Mouse (Mus musculus) splenic B cell, adult 2 months (primary cell): ENCODE results near the gene Eid3.

Source experiments
- DNase-seq: peaks from one replicate; pipeline ENCODE4 v3.0.0-alpha.2; 2011; ENCODE audit warnings: low read depth, low spot score
- H3K27me3 ChIP-seq: 2 replicates; pipeline ENCODE4 v1.6.1; 2012; ENCODE audit warnings: mild to moderate bottlenecking, low read length, moderate library complexity, mixed read lengths; ENCODE audit not compliant: control insufficient read depth, poor library complexity, insufficient read depth, severe bottlenecking
- H3K36me3 ChIP-seq: 2 replicates; pipeline ENCODE4 v1.6.1; 2012; ENCODE audit warnings: mild to moderate bottlenecking, low read length, moderate library complexity, mixed read lengths; ENCODE audit not compliant: control insufficient read depth, poor library complexity, insufficient read depth, severe bottlenecking

Gene Eid3

GRCm38 (mm10) chr10:82850354-82850752, 16.1 kb upstream of the Eid3 start:
- DNase-seq, result no peak
- H3K36me3 ChIP-seq, result no peaks in the 10 kb centered on the region
- no peaks in the 10 kb centered on the region; the same call in 1 of the 2 replicates for H3K27me3 ChIP-seq

- Histone ChIP-seq H3K27me3 (no peaks in the 10 kb centered on the region; the same call in 1 of the 2 replicates), H3K36me3 (no peaks in the 10 kb centered on the region)
- DNase-seq, result no peak
Observed at GRCm38 (mm10) chr10:82851751-82852150, 14.7 kb upstream of the Eid3 start.

GRCm38 (mm10) chr10:82858032-82858680, 8.3 kb upstream of the Eid3 start:
- no peaks in the 10 kb centered on the region for H3K27me3 ChIP-seq
- H3K36me3 ChIP-seq, result no peaks in the 10 kb centered on the region
- peak; percentile 6 for DNase-seq

- H3K27me3 ChIP-seq, result no peaks in the 10 kb centered on the region
- DNase-seq, result peak; percentile 75
- H3K36me3 ChIP-seq, result no peaks in the 10 kb centered on the region
Observed at GRCm38 (mm10) chr10:82858691-82859532, 7.5 kb upstream of the Eid3 start.

GRCm38 (mm10) chr10:82859533-82859915, 6.9 kb upstream of the Eid3 start:
- no peaks in the 10 kb centered on the region for H3K36me3 ChIP-seq
- DNase-seq, result peak; percentile 34
- no peaks in the 10 kb centered on the region for H3K27me3 ChIP-seq

- peak; percentile 65 for DNase-seq
- no peaks in the 10 kb centered on the region for H3K27me3 ChIP-seq
- H3K36me3 ChIP-seq, result no peaks in the 10 kb centered on the region
Observed at GRCm38 (mm10) chr10:82860181-82860928, 6.1 kb upstream of the Eid3 start.

- Histone ChIP-seq H3K27me3 (no peaks in the 10 kb centered on the region), H3K36me3 (no peaks in the 10 kb centered on the region)
- no peak for DNase-seq
Observed at GRCm38 (mm10) chr10:82860929-82861315, 5.5 kb upstream of the Eid3 start.

GRCm38 (mm10) chr10:82863106-82863680, 3.2 kb upstream of the Eid3 start:
- Histone ChIP-seq H3K27me3 (no peaks in the 10 kb centered on the region), H3K36me3 (no peaks in the 10 kb centered on the region)
- no peak for DNase-seq

GRCm38 (mm10) chr10:82863827-82864226, 2.6 kb upstream of the Eid3 start:
- no peaks in the 10 kb centered on the region for H3K27me3 ChIP-seq
- DNase-seq, result no peak
- no peaks in the 10 kb centered on the region for H3K36me3 ChIP-seq

- Histone ChIP-seq H3K36me3 (no peaks in the 10 kb centered on the region; the same call in 1 of the 2 replicates), H3K27me3 (no peaks in the 10 kb centered on the region)
- no peak for DNase-seq
Observed at GRCm38 (mm10) chr10:82866832-82867231, 406 bp downstream of the Eid3 start.

GRCm38 (mm10) chr10:82868418-82869086, 2.1 kb downstream of the Eid3 start:
- H3K36me3 ChIP-seq, result peaks cover 1% of the 10 kb centered on the region; the same call in 1 of the 2 replicates
- DNase-seq, result no peak

GRCm38 (mm10) chr10:82875446-82875845, 9.0 kb downstream of the Eid3 start:
- no peak for DNase-seq
- Histone ChIP-seq H3K27me3 (no peaks in the 10 kb centered on the region), H3K36me3 (peaks cover 5% of the 10 kb centered on the region; the same call in 1 of the 2 replicates)

More at GRCm38 (mm10) chr10:82868418-82869086, 2.1 kb downstream of the Eid3 start:
- H3K27me3 ChIP-seq, result no peaks in the 10 kb centered on the region

GRCm38 (mm10) chr10:82876076-82876796, 9.8 kb downstream of the Eid3 start:
- Histone ChIP-seq H3K36me3 (peaks cover 5% of the 10 kb centered on the region; the same call in 1 of the 2 replicates), H3K27me3 (no peaks in the 10 kb centered on the region)
- peak; percentile 53 for DNase-seq
